Mouse (Mus musculus) macrophage (primary cell): ENCODE measurements around the gene Gm49336. TPM values are rescaled to one million over a fixed set of nuclear protein-coding genes. Genes with fewer than 3 reads are reported as not detected.
A peak's percentile ranks its signal among the peaks of the same experiment; 100 is the strongest.

Source experiments
- H3K27ac ChIP-seq: fragments of 350-480 bp; formaldehyde crosslinking; 2 replicates; pipeline ENCODE4 v1.9.0; 2021
- H3K36me3 ChIP-seq: fragments of 350-480 bp; formaldehyde crosslinking; 2 replicates; pipeline ENCODE4 v1.9.0; 2021; ENCODE audit errors: inconsistent target
- H3K4me3 ChIP-seq: fragments of 350-480 bp; formaldehyde crosslinking; 2 replicates; pipeline ENCODE4 v1.9.0; 2021; ENCODE audit errors: inconsistent target
- H3K79me2 ChIP-seq: fragments of 350-480 bp; formaldehyde crosslinking; 2 replicates; pipeline ENCODE4 v1.9.0; 2021; ENCODE audit errors: inconsistent target
- WGBS: methylation state at CpG from one replicate; pipeline ENCODE4 v1.1.7; 2026; ENCODE audit warnings: inconsistent platforms; ENCODE audit not compliant: missing documents; 5-methylcytosine and 5-hydroxymethylcytosine counted together
- polyA plus RNA-seq: library from polyadenylated mRNA; stranded (reverse); fragments of 250-400 nt; gene quantifications from 3 replicates; pipeline ENCODE4 v1.2.4, GENCODE M21; 2018; ENCODE audit warnings: inconsistent platforms

Gm49336 gene
- polyA plus RNA-seq, 1 experiment from 2014 or later = 21.1 TPM

GRCm38 (mm10) chr14:60257101-60257500 lies 5.8 kb upstream of the Gm49336 start:
- Histone ChIP-seq H3K27ac (no peak overlapping the region), H3K79me2 (no peaks in the 10 kb centered on the region), H3K4me3 (no peak overlapping the region), H3K36me3 (no peaks in the 10 kb centered on the region)
- 92% methylated on average over 4 of the region's 4 CpGs for WGBS

DNA sequence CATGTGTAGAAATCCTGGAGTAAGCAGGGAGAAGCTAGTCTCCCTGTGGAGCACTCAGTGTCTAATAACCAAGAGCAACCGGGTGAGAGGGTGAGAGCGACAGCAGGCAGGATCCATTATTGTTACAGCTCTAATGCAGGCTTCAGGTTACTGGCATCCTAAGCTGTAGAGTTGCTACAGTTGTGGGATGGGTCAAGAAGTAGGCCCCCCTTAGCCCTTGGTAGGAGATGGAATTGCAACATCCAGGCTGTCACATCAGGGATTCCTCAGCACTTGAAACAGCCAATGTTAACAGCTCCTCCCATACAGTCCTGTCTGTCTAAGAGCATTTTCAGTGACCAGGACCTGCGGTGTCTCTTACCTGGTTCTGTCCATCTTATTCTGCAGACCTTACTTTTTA lies 5.0 kb upstream of the Gm49336 start:
- H3K79me2 ChIP-seq = no peaks in the 10 kb centered on the region
- H3K4me3 ChIP-seq = no peak overlapping the region
- H3K27ac ChIP-seq = no peak overlapping the region
- WGBS = 84% methylated on average over 3 of the region's 3 CpGs
- no peaks in the 10 kb centered on the region for H3K36me3 ChIP-seq

GRCm38 (mm10) chr14:60254774-60255173 lies 3.5 kb upstream of the Gm49336 start:
- no peak overlapping the region for H3K4me3 ChIP-seq
- no peak overlapping the region for H3K27ac ChIP-seq
- H3K79me2 ChIP-seq = peaks cover 14% of the 10 kb centered on the region

DNA sequence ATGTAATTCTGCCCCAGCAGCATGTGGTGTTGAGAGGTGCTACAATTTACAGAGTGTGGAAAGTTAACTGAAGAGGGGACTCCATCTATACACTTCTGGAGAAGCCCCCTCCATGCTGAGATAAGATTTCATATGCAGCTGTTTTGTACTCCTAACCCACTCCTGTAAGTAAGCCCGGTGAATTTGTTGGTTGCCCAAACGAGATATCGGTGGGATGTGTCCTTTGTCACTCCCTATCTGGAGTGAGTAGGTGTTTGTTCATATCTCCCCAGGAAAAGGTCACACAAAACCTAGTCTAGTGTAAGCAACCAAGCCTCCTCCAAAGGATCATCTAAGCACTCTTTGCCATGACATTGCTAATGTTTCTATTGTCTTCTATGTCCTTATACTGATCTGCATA lies 2.2 kb upstream of the Gm49336 start:
- Histone ChIP-seq H3K36me3 (no peaks in the 10 kb centered on the region), H3K79me2 (peaks cover 27% of the 10 kb centered on the region), H3K4me3 (no peak overlapping the region), H3K27ac (no peak overlapping the region)
- WGBS = 97% methylated on average over 3 of the region's 3 CpGs

More at GRCm38 (mm10) chr14:60254774-60255173, 3.5 kb upstream of the Gm49336 start:
- H3K36me3 ChIP-seq = no peaks in the 10 kb centered on the region

DNA sequence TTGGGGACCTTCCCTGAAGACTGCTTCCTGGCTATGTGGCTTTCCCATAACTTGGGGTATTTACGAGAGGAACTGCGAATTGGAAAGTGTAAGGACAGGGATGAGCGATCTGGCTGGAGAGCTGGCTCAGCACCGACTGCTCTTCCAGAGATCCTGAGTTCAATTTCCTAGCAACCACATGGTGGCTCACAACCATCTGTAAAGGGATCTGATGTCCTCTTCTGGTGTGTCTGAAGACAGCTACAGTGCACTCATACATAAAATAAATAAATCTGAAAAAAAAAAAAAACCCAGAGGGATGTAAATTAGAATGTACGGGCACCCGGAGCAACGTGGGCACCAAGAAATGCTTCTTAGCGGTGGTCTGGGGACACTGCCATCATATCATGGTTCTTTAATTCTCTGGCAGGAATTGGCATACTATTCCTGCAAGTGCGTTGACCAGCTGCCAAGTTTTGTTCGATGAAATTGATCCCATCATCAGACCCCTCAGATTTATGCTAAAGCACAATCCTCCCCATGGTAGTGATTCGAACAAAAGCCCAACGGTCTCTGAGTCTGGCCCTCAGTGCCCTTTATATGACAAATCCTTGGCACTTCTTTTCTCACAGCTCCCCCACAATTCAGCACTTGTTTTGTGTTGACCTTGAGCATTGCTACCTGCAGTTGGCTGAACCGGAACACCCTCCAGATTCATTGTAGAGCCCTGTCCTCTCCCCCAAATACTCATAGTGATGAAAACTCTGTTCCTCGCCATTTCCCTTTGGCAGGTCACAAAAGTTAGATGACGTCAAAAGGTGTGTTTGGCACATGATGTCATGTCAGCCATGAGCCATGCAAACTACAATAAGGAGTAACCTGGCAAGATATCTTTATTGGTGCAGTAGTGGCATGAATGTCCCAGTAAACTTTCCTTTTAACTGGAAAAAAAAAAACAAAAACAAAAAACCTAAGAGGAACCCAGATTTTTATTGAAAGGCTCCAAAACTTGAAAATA lies 995 bp upstream of the Gm49336 start:
- WGBS = 26% methylated on average over 15 of the region's 15 CpGs
- peak overlapping the region; percentile 91 for H3K27ac ChIP-seq
- H3K4me3 ChIP-seq = peak overlapping the region; percentile 78
- peaks cover 38% of the 10 kb centered on the region for H3K79me2 ChIP-seq
- no peaks in the 10 kb centered on the region for H3K36me3 ChIP-seq

DNA sequence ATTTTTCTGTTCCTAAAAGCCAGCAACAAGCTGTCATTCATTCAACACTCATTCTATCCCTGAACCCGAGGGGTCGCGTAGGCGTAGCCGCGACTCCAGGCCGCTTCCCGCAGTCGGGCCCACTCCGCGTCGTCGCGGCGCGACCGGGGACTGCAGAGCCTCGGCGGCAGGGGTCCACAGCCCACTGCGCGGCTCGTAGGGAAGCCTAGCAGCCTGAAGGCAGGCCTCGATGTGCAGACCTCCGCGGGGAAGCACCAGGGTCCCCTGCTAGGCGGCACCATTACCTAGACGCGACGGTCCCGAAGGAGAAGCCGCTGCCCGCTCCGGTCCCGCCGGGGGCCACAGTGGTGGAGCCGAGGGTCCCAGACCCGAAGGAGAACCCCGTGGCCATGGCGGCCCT lies 428 bp downstream of the Gm49336 start:
- no peak overlapping the region for H3K27ac ChIP-seq
- peaks cover 53% of the 10 kb centered on the region for H3K79me2 ChIP-seq
- peak overlapping the region; percentile 78 for H3K4me3 ChIP-seq
- WGBS = under 1% methylated on average over 37 of the region's 39 CpGs
- no peaks in the 10 kb centered on the region for H3K36me3 ChIP-seq

DNA sequence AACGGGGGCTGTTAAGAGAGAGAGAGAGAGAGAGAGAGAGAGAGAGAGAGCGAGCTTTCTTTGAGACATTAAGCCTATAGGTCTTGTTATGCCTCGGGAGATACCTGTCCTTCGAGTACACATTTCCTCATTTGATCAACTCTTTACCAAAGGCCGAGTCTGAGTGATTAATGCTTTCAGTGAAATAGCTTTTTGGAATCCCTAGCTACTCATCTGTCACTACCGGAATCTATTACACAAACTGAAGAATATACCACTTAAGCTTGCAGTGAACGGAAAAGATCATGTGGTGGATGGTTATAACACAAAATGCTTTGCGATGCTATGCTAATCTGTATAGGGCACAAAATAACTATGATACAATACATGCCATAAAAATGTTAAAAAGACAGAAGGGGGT lies 941 bp downstream of the Gm49336 start:
- Histone ChIP-seq H3K79me2 (peaks cover 58% of the 10 kb centered on the region), H3K36me3 (no peaks in the 10 kb centered on the region), H3K4me3 (peak overlapping the region; percentile 78), H3K27ac (no peak overlapping the region)
- WGBS = 3% methylated on average over 8 of the region's 8 CpGs

DNA sequence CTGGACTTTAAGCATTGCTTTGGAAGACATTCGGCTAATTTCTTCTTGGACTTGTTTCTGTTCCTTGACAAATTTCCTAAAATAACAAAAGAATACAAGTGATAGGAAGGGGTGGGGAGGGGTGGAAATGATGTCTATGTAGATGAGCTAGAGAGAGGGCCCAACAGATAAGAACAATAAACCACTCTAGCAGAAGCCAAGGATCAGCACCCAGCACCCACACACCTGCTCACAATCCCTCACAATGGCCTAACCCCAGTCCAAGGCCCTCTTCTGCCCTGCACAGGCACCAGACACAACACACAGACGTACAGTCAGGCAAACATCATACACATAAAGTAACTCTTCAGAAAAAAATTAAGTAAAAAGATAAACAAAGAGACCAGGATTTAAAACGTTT lies 12.8 kb downstream of the Gm49336 start:
- H3K36me3 ChIP-seq = peaks cover 31% of the 10 kb centered on the region
- H3K27ac ChIP-seq = no peak overlapping the region
- 98% methylated on average over 3 of the region's 3 CpGs for WGBS
- H3K4me3 ChIP-seq = no peak overlapping the region
- H3K79me2 ChIP-seq = no peaks in the 10 kb centered on the region

GRCm38 (mm10) chr14:60219886-60220285 lies 31.4 kb downstream of the Gm49336 start:
- Histone ChIP-seq H3K4me3 (no peak overlapping the region), H3K36me3 (peaks cover 22% of the 10 kb centered on the region; the same call in 1 of the 2 replicates), H3K79me2 (no peaks in the 10 kb centered on the region), H3K27ac (no peak overlapping the region)
- 92% methylated on average over 10 of the region's 10 CpGs for WGBS

GRCm38 (mm10) chr14:60217616-60218015 lies 33.7 kb downstream of the Gm49336 start:
- Histone ChIP-seq H3K79me2 (no peaks in the 10 kb centered on the region), H3K36me3 (peaks cover 22% of the 10 kb centered on the region; the same call in 1 of the 2 replicates), H3K27ac (no peak overlapping the region), H3K4me3 (no peak overlapping the region)
- 100% methylated on average over 3 of the region's 4 CpGs for WGBS

DNA sequence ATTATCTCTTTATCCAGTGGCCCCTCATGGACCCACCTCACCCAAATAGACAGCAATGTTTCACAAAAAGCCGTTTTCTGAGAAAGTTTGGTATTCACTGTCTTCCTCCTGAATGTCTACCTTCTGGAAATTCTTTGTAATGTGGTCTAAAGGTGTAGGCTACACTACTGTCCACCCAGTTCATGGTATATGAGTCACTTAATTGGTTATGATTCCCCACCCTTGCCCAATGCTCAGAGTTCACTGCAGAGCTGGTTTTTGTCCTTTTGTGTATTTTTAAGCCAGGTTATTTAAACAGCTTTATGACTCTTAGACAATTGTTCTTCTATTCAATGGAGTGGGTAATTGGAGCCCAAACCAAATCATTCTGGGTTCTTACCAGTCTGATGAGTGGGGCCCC lies 35.2 kb downstream of the Gm49336 start:
- Histone ChIP-seq H3K4me3 (no peak overlapping the region), H3K27ac (no peak overlapping the region), H3K79me2 (no peaks in the 10 kb centered on the region), H3K36me3 (peaks cover 17% of the 10 kb centered on the region; the same call in 1 of the 2 replicates)
- 94% methylated on average over 1 of the region's 1 CpGs for WGBS

DNA sequence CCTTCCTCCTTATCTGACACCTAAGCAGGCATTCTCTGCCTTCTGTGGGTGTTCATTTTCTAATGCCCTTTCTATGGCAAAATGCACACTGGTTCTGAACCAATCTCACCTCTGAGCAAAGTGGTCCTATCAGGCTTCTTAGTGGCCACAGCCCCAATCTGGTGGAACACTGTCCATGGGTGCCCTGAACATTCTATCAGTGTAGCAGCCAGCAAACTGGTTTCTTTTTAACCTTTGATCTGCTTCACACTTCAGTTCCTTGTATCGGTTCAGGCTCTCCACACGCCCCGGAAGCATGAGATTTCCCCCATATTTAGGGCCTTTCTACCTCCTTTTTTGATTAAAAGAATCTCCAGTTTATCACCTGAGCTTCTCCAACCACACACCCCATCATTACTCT lies 36.3 kb downstream of the Gm49336 start:
- H3K36me3 ChIP-seq = 0 out of 2 replicates have a peak, but pooled peaks cover 8% of the 10 kb centered on the region
- no peak overlapping the region for H3K4me3 ChIP-seq
- no peak overlapping the region for H3K27ac ChIP-seq
- H3K79me2 ChIP-seq = no peaks in the 10 kb centered on the region
- 100% methylated on average over 3 of the region's 3 CpGs for WGBS

- H3K36me3 ChIP-seq = no peaks in the 10 kb centered on the region
- H3K4me3 ChIP-seq = no peak overlapping the region
- H3K27ac ChIP-seq = no peak overlapping the region
- H3K79me2 ChIP-seq = no peaks in the 10 kb centered on the region
- WGBS = 84% methylated on average over 1 of the region's 1 CpGs
These were observed 37.3 kb downstream of the Gm49336 start for GRCm38 (mm10) chr14:60214040-60214439.

DNA sequence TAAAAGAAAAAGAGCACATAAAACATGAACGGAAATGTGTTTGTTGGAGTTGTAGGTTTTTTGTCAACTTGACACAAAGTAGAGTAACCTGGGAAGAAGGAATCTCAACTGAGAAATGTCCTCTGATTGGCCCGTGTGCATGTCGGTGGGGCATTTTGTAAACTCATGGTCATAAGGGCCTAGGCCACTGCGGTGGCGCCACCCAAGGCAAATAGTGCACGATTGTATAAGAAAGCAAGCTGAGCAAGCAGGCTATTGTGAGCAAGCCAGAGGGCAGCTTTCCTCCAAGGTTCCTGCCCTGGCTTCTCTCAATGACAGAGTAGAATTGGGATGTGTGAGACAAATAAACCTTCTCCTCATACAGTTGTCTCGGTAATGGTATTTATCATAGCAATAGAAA lies 42.1 kb downstream of the Gm49336 start:
- Histone ChIP-seq H3K36me3 (no peaks in the 10 kb centered on the region), H3K4me3 (no peak overlapping the region), H3K27ac (no peak overlapping the region), H3K79me2 (no peaks in the 10 kb centered on the region)
- WGBS = over 99% methylated on average over 7 of the region's 7 CpGs

- WGBS = 42% methylated on average over 6 of the region's 6 CpGs
- Histone ChIP-seq H3K36me3 (no peaks in the 10 kb centered on the region), H3K4me3 (no peak overlapping the region), H3K79me2 (no peaks in the 10 kb centered on the region), H3K27ac (peak overlapping the region; percentile 55)
These were observed 46.3 kb downstream of the Gm49336 start for GRCm38 (mm10) chr14:60204993-60205392.
